Mouse (Mus musculus): ENCODE data around the gene Slc48a1.

Gene Slc48a1

GRCm38 (mm10) chr15:97799446-97799845 lies 21.1 kb downstream of the Slc48a1 start:
- CTCF ChIA-PET, result no interaction called here

DNA sequence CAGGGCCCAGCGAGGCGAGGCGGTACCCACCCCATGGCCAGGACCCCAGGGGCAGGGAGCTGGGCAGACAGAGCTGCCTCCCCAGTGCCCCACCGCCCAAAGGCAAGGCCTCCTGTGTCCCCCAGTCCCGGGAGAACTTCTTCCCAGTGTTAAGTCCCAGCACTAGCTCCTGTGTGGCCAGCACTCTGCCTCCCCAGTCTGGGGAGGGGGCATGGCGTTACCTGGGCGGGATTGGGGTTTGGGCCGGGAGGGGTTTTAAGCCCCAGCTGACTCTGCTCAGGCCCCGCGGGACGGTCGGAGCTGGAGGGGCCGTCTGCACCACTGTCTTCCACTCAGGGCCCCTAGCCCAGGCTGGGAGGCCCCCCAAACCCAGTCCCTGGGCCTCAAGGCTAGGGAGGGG lies 22.5 kb downstream of the Slc48a1 start:
- CTCF ChIA-PET, result interaction anchor here (0.6 kb wide), 1 partner anchor 90 kb away, joined by 9 read pairs; no protein-coding TSS in a partner anchor

DNA sequence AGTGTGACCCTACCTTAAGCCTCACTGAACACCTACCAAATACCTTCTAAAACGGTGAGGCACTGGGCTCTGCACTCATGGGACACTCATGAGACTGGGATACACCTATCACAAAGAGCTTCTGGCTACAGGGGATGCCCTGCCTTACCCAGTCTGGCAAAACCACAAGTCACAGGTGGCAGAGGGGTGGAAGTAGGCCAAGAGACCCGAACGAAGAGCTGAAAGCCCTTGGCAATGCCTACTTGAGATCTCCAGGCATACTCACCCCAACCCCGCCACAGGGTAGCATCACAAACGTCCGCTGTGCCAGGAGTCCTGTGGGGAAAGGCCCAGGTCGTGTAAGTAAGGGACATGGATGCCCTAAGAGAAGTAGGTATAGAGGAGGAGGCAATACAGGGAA lies 23.5 kb downstream of the Slc48a1 start:
- CTCF ChIA-PET, result interaction anchor here (0.7 kb wide), 2 partner anchors 13 to 19 kb away, joined by 3 to 4 read pairs; no protein-coding TSS in a partner anchor

GRCm38 (mm10) chr15:97802575-97802974 lies 24.3 kb downstream of the Slc48a1 start:
- CTCF ChIA-PET, result no interaction called here

- CTCF ChIA-PET, result no interaction called here
Observed at GRCm38 (mm10) chr15:97807867-97808266, 29.5 kb downstream of the Slc48a1 start.

GRCm38 (mm10) chr15:97808532-97808931 lies 30.2 kb downstream of the Slc48a1 start:
- CTCF ChIA-PET, result no interaction called here

DNA sequence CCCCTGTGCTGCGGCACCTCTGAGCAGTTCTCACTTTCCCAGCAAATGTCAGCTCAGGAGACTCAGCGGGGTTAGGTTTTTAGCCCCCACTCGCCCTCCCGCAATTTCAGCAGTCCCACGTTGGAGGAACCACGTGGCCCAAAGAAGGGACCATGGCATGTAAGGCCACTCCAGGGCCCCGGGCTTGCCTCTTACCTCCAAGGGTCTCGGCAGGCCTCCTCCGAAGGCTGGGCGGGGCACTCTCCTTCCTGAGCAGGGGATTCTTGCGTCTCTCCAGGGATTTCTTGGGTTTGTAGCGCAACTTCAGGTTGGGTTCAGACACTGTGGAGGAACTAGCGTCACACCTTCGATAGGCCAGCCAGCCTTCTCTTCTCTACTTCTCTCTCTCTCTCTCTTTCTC lies 30.9 kb downstream of the Slc48a1 start:
- CTCF ChIA-PET, result interaction anchor here (1.4 kb wide), 1 partner anchor 41 kb away, joined by 6 read pairs; no protein-coding TSS in a partner anchor

- CTCF ChIA-PET, result interaction anchor here (1.4 kb wide), 1 partner anchor 41 kb away, joined by 6 read pairs; no protein-coding TSS in a partner anchor
Observed at GRCm38 (mm10) chr15:97809942-97810341, 31.6 kb downstream of the Slc48a1 start.

DNA sequence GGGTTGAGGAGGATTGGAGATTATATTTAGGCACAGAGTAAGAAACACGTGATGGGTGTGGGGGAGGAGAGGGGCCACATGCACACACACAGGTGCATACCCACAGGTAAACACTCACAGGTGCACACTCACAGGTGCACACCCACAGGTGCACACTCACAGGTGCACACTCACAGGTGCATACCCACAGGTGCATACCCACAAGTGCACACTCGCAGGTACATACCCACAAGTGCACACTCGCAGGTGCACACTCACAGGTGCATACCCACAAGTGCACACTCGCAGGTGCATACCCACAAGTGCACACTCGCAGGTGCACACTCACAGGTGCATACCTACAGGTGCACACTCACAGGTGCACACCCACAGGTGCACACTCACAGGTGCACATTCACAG lies 32.1 kb downstream of the Slc48a1 start:
- CTCF ChIA-PET, result interaction anchor here (1.4 kb wide), 1 partner anchor 40 kb away, joined by 6 read pairs; no protein-coding TSS in a partner anchor

GRCm38 (mm10) chr15:97811307-97811706 lies 33.0 kb downstream of the Slc48a1 start:
- CTCF ChIA-PET, result no interaction called here

DNA sequence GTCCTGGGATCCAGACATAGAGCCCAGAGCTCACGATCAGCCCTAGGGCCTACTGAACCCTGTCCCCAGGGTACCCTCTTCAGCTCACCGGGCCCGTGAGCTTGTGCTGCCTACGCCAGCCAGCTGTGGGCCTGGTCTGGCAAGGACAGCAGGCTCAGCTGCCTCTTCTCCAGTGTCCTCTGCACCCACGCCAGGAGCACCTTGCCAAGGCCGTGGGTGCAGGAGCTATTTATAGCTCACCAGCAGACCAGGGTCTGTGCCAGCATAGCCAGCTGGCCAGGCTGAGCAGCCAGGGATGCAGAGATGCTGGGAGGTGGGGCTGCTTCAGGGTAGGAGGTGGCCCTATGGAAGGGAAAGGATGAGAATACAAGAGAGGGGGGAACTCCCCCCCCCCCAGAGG lies 33.8 kb downstream of the Slc48a1 start:
- CTCF ChIA-PET, result interaction anchor here (0.6 to 0.7 kb wide), 2 partner anchors 31 to 421 kb away, joined by 3 to 4 read pairs; no protein-coding TSS in a partner anchor

- CTCF ChIA-PET, result interaction anchor here (0.6 to 0.7 kb wide), 2 partner anchors 30 to 421 kb away, joined by 3 to 4 read pairs; no protein-coding TSS in a partner anchor
Observed at GRCm38 (mm10) chr15:97812875-97813274, 34.6 kb downstream of the Slc48a1 start.

DNA sequence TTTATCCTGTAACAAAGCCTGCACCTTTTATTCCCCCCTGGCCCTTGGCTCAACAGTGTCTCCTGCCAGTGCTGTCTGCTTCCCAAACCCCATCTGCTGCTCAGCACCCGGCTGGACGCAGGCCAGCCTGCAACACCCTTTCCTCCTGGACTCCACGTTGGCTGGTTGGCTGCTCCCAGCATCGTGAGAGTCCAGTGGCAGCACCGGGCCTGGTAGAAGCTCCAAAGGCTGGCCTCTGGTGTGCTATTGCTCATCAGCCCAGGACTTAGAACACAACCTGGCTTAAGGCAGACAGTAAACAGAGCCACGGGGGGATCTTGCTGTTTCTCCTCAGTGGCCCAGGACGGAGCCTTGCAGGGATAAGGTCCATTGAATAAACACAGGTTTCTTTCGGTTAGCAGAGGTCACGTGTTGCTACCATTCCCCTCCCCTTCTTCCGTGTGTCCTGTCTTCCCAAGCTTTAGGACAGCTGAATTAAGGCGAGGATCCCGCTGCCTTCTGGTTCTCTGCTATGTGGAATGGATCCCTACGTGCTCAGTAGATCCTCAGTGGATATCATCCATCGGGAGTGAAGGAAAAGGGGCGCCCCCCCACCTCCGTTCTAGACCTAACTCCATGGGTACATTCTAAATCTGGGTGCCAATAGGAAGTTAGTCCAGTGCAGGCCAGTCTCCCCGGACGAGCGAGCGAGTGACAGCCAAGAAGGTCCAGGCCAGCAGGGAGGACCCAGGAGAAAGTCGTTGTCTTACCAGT lies 35.3 kb downstream of the Slc48a1 start:
- CTCF ChIA-PET, result no interaction called here

- CTCF ChIA-PET, result interaction anchor here (0.6 to 0.9 kb wide), 2 partner anchors 9 to 13 kb away, joined by 4 to 10 read pairs; no protein-coding TSS in a partner anchor
Observed at GRCm38 (mm10) chr15:97814703-97815102, 36.4 kb downstream of the Slc48a1 start.

- CTCF ChIA-PET, result interaction anchor here (0.6 to 0.9 kb wide), 2 partner anchors 10 to 13 kb away, joined by 4 to 10 read pairs; no protein-coding TSS in a partner anchor
Observed at GRCm38 (mm10) chr15:97815254-97815653, 36.9 kb downstream of the Slc48a1 start.

GRCm38 (mm10) chr15:97816199-97816994 lies 38.1 kb downstream of the Slc48a1 start:
- CTCF ChIA-PET, result interaction anchor here (0.6 kb wide), 1 partner anchor 26 kb away, joined by 3 read pairs; no protein-coding TSS in a partner anchor

GRCm38 (mm10) chr15:97819937-97820336 lies 41.6 kb downstream of the Slc48a1 start:
- CTCF ChIA-PET, result interaction anchor here (1.0 to 1.4 kb wide), 2 partner anchors 18 to 30 kb away, joined by 3 to 4 read pairs; no protein-coding TSS in a partner anchor

GRCm38 (mm10) chr15:97821321-97821982 lies 43.1 kb downstream of the Slc48a1 start:
- CTCF ChIA-PET, result interaction anchor here (0.6 to 1.4 kb wide), 2 partner anchors 29 to 103 kb away, joined by 4 to 5 read pairs; no protein-coding TSS in a partner anchor

DNA sequence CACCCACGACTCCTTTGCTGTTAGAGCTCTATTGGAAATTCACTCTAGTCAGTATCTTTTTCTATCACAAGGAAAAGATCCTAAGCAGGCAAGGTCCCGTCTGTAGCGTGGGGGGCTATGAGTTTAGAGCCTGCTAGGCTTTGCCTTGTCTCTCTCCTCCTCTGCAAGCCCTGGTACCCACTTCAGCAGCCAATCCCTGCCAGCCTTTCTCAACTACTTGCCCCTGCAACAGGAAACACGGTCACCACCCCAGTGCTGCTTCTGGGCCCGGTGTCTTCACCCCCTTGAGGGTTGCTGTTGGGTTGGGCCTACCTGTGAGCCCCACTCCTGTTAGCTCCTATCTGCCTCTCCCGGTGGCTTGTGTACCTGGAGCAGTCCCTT lies 43.7 kb downstream of the Slc48a1 start:
- CTCF ChIA-PET, result interaction anchor here (0.6 kb wide), 1 partner anchor 103 kb away, joined by 5 read pairs; no protein-coding TSS in a partner anchor

DNA sequence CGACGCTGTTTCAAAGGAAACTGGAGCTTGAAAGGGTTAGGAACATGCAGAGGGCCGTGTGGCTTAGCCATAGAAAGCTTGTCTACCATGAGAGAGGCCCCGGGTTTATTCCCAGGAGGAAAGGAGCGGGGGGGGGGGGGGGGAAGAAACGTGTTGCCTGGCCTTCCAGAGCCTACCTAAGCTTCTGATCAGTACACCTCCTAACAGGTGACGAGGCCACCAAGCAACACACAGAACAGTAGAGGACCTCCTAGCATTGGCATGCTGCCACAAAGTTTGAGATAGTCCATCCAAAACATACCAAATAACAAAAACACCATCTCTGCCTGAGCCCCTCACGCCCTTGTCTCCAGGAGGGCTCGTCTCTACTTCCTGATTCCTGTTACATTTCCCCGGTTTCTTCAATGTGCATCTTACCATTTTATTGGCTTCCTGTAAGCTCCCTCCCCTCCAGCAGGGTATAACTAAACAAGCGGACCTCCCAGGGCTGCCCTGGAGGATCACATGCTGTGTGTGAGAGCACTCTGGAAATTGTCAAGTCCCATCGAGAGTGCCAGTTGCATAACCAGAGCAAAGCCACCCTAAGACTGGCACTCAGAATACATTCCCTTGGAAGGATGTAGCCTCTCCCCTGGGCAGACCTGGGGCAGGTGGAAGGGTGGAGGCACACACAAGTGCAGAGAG lies 44.4 kb downstream of the Slc48a1 start:
- CTCF ChIA-PET, result interaction anchor here (0.6 kb wide), 1 partner anchor 140 kb away, joined by 11 read pairs; no protein-coding TSS in a partner anchor

- CTCF ChIA-PET, result interaction anchor here (0.5 to 1.1 kb wide), 2 partner anchors 26 to 102 kb away, joined by 3 to 13 read pairs; no protein-coding TSS in a partner anchor
Observed at GRCm38 (mm10) chr15:97823479-97823878, 45.2 kb downstream of the Slc48a1 start.

Data from spleen, embryonic (tissue).